Mouse (Mus musculus): ENCODE measurements at regions not wholly inside any gene's neighbourhood (a gene's known extent, or its start where the extent isn't known, plus 50 kb on each side); places are given as distances from the start of the nearest gene placed in this dataset.

DNA sequence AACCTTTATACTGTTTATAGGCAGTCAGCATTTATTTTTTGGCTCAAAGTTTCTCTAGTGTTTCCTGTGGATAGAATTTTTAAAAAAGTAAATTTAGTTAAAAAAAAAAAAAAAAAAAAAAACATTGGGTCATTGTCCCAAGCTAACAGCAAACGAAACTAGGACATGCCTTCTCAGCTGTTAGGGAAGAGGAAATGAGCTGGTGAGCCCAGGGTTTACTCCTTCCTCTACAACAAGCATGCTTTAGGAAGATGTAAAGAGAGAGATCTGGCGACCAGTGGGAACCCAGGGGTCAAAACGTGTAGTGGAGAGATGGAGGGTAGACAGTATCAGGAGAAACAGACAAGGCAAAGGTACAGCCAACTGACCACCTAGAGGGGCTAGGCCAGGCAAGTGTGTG is 81.6 kb upstream of the Peli1 start:
- TF ChIP-seq POLR2A (IDR thresholded peaks at IDR 0.05; ENCODE audit: borderline replicate concordance, control insufficient read depth, low read depth, low read length) = no peak
- TF ChIP-seq CTCF (IDR thresholded peaks at IDR 0.05; ENCODE audit: control insufficient read depth, insufficient read depth, low read length) = no peak

Measured in bone marrow, adult 2 months (tissue).